Mouse (Mus musculus) gastrocnemius, adult 18-20 months (tissue): ENCODE results near the gene Gm15127. TPM values are rescaled to one million over a fixed set of nuclear protein-coding genes. Genes with fewer than 3 reads are reported as not detected.
"Not testable (repeated sequence)": the region's sequence is repeated elsewhere in the genome, so short reads cannot be mapped to it uniquely, and the experiment has no call there.

ENCODE experiments used
- DNase-seq: peaks from one replicate; pipeline ENCODE4 v3.0.0; 2021; ENCODE audit warnings: low spot score
- long read RNA-seq, 2 experiments: library from polyadenylated mRNA; stranded (forward); transcript quantifications; one replicate each; pipeline ENCODE4 v2.0.0; 2021
- total RNA-seq, 2 experiments: library from RNA; stranded (reverse); gene quantifications; 2 replicates each; pipeline ENCODE4 v1.2.3; 2021

The Gm15127 gene
- total RNA-seq: not detected
- long read RNA-seq, experiment 1: 0 reads
- long read RNA-seq, experiment 2: 0 reads

DNA sequence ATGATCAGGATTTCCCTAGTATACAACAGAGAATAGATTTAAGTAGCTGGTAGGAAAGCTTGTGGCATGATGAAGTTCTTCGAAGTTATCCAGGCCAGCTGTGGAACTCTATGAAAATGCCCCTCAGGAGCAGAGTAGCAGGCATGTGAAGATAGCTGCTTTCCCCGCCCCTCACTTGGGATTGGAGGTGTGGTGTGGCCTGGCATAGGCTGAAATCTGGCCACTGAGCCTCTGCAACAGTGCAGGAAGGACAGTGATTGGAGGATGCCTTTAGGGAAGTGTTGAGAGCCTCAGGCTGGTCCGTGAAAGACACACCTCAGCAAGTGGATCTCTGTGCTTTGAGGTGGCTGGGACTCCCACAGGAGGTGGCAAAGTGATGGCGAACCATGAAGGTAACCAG lies at the start of gene Gm15127:
Gene Gm15127, plus strand, starts transcription at position 301 of the 400 bp plus-strand sequence.
- not testable (repeated sequence) for DNase-seq

DNA sequence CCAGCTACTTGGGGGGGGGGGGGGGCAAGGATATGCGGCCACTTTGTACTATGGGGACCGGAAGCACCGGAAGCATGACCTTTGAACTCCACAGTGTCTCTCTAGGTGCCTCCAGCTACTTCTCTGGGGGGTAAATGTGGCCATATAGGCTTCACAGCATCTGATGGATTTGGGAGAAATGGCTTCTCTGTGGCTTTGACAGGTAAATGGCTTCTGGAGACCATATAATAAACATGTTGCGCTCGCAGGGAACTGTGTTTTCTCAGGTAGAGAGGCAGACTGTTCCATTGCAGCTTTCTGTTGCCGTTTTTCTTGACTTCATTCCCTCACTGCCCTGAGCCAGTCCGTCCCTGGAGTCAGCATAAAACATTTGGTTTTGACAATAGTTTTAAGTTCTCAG lies 48.3 kb upstream of the Gm15127 start, which contains the start of gene Gm8334:
Gene Gm8334, minus strand, starts transcription at position 101 of the 400 bp plus-strand sequence.
- DNase-seq: not testable (repeated sequence)

GRCm38 (mm10) chrX:148676290-148676689 lies 12.9 kb downstream of the Gm15127 start:
- not testable (repeated sequence) for DNase-seq

Other genes with a start within 250 kb of the Gm15127 start
- not detected for gene Gm15114, start 174.6 kb upstream of the Gm15127 start, total RNA-seq
- gene Gm8334, start 48.4 kb upstream of the Gm15127 start, total RNA-seq: not detected
- gene Luzp4, start 194.0 kb downstream of the Gm15127 start, total RNA-seq: not detected